In the genomic region with DNA sequence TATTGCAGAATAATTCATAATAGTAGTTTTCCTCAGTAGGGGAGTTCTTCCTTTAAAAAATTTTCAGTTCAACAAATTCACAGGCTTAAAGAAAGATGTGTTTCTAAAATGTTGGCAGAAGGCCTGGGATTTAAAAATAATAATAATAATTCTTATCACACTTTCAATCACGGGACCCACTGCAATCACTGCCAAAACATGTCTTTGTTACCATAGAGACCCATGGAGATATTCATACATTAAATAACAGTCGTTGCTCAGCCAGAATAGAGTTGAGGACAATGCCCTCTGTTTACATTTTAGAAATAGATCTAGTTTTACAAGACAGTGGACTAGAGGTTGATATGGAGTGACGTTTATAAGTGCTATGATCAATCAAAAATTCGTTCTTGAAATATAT, we compare ENCODE assay signal across 18 mouse cellular contexts.
"Had no signal": no experiment of that assay in that cellular context is flagged by ENCODE, and none has a peak within 500 bp of the region (broad histone marks: within the 10 kb centered on the region; RNA-seq: fewer than 3 reads in every experiment).

No protein-coding gene starts in this region.

- DNase-seq: kidney, adult 2 months; kidney, postnatal 14 days; kidney, postnatal 4 days; layer of hippocampus, postnatal 36 days; liver, embryonic 13.5 days; retina, postnatal 1 day; right cerebral cortex, postnatal 25 days; spleen, adult 18-20 months; thymus, postnatal 25 days had no signal

- H3K4me2 ChIP-seq: kidney, embryonic 15.5 days; liver, embryonic 13.5 days; midbrain, embryonic 12.5 days; midbrain, embryonic 15.5 days; neural tube, embryonic 12.5 days; neural tube, embryonic 15.5 days; stomach, embryonic 15.5 days had no signal

- H3K27ac ChIP-seq: kidney, embryonic 15.5 days; left cerebral cortex, adult 2 months; liver, embryonic 13.5 days; macrophage; midbrain, embryonic 12.5 days; midbrain, embryonic 15.5 days; neural tube, embryonic 12.5 days; neural tube, embryonic 15.5 days; stomach, embryonic 15.5 days had no signal

- H3K9ac ChIP-seq: kidney, embryonic 15.5 days; liver, embryonic 13.5 days; midbrain, embryonic 12.5 days; midbrain, embryonic 15.5 days; neural tube, embryonic 12.5 days; neural tube, embryonic 15.5 days; stomach, embryonic 15.5 days had no signal

- H3K9me3 ChIP-seq: kidney, embryonic 15.5 days; liver, embryonic 13.5 days; midbrain, embryonic 12.5 days; midbrain, embryonic 15.5 days; neural tube, embryonic 12.5 days; neural tube, embryonic 15.5 days; stomach, embryonic 15.5 days had no signal

- H3K27me3 ChIP-seq: kidney, embryonic 15.5 days; liver, embryonic 13.5 days; midbrain, embryonic 12.5 days; midbrain, embryonic 15.5 days; neural tube, embryonic 12.5 days; neural tube, embryonic 15.5 days; stomach, embryonic 15.5 days had no signal

- H3K4me1 ChIP-seq: liver, embryonic 13.5 days; neural tube, embryonic 12.5 days; stomach, embryonic 15.5 days had no signal

- ATAC-seq: intestine, postnatal 0 days; midbrain, embryonic 15.5 days had no signal

- H3K4me3 ChIP-seq: kidney, embryonic 15.5 days; left cerebral cortex, adult 2 months; liver, embryonic 13.5 days; midbrain, embryonic 12.5 days; midbrain, embryonic 15.5 days; neural tube, embryonic 12.5 days; neural tube, embryonic 15.5 days; stomach, embryonic 15.5 days had no signal

- H3K36me3 ChIP-seq: kidney, embryonic 15.5 days; liver, embryonic 13.5 days; midbrain, embryonic 12.5 days; midbrain, embryonic 15.5 days; neural tube, embryonic 12.5 days; neural tube, embryonic 15.5 days; stomach, embryonic 15.5 days had no signal
